Mouse (Mus musculus) midbrain, embryonic 12.5 days (tissue): ENCODE measurements around the gene Stat5b. TPM values are rescaled to one million over a fixed set of nuclear protein-coding genes. Genes with fewer than 3 reads are reported as not detected.

Source experiments
- ATAC-seq: fragments of 200-750 bp; cut with Nextera tagmentation; 2 replicates; pipeline ENCODE4 v1.8.0; 2017; ENCODE audit warnings: low read depth, moderate TSS enrichment, moderate library complexity; ENCODE audit not compliant: low FRiP score
- H3K27ac ChIP-seq: fragments of 300-500 bp; sonication (generic); replicated peaks from 2 replicates; pipeline ENCODE4 v1.5.1; 2016; ENCODE audit warnings: mild to moderate bottlenecking
- H3K27me3 ChIP-seq: fragments of 300-500 bp; sonication (generic); 2 replicates; pipeline ENCODE4 v1.6.1; 2016; ENCODE audit warnings: mild to moderate bottlenecking
- H3K36me3 ChIP-seq: fragments of 300-500 bp; sonication (generic); 2 replicates; pipeline ENCODE4 v1.6.1; 2016
- H3K4me1 ChIP-seq: fragments of 300-500 bp; sonication (generic); 2 replicates; pipeline ENCODE4 v1.6.1; 2016
- H3K4me2 ChIP-seq: fragments of 300-500 bp; sonication (generic); replicated peaks from 2 replicates; pipeline ENCODE4 v1.6.1; 2016; ENCODE audit warnings: mild to moderate bottlenecking, moderate library complexity
- H3K4me3 ChIP-seq: fragments of 300-500 bp; sonication (generic); 2 replicates; pipeline ENCODE4 v1.5.1; 2016; ENCODE audit warnings: mild to moderate bottlenecking
- H3K9ac ChIP-seq: fragments of 300-500 bp; sonication (generic); replicated peaks from 2 replicates; pipeline ENCODE4 v1.6.1; 2016; ENCODE audit warnings: mild to moderate bottlenecking, moderate library complexity
- H3K9me3 ChIP-seq: fragments of 300-500 bp; sonication (generic); 2 replicates; pipeline ENCODE4 v1.6.1; 2016; ENCODE audit warnings: mild to moderate bottlenecking
- WGBS: fragments of 180-500 bp; shearing (Covaris S2); methylation state at CpG from one replicate; pipeline ENCODE4 v1.1.7; 2016; 5-methylcytosine and 5-hydroxymethylcytosine counted together
- polyA plus RNA-seq: library from polyadenylated mRNA; unstranded; fragments of >200 nt; fragmentation: Nextera tagmentation; extraction: Ambion mirVana; gene quantifications from 2 replicates; pipeline ENCODE4 v1.2.1, GENCODE M21; 2016

The Stat5b gene
- polyA plus RNA-seq, 1 experiment from 2014 or later, result 19.4 TPM

DNA sequence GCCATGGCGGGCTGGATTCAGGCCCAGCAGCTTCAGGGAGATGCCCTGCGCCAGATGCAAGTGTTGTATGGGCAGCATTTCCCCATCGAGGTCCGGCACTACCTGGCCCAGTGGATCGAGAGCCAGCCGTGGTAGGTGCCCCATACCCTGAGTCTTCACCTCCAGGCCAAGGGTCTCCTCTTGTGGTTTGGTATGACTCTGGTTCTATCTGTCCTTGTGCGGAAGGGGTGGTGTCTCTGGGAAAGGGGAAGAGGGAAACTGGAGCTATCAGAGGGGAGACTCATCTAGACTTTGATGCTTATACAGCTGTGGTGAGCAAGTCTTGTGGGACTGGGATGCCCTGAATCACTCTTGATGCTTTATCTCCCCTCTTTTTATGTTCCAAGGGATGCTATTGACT is 10.8 kb upstream of the Stat5b start:
- peaks cover 6% of the 10 kb centered on the region; the same call in 1 of the 2 replicates for H3K4me1 ChIP-seq
- H3K27me3 ChIP-seq, result peaks cover 72% of the 10 kb centered on the region
- 85% methylated on average over 7 of the region's 7 CpGs for WGBS
- H3K9ac ChIP-seq, result no peak overlapping the region
- H3K4me3 ChIP-seq, result no peak overlapping the region
- H3K27ac ChIP-seq, result no peak overlapping the region
- ATAC-seq, result no peak
- H3K4me2 ChIP-seq, result no peak overlapping the region
- H3K36me3 ChIP-seq, result no peaks in the 10 kb centered on the region
- no peaks in the 10 kb centered on the region for H3K9me3 ChIP-seq

DNA sequence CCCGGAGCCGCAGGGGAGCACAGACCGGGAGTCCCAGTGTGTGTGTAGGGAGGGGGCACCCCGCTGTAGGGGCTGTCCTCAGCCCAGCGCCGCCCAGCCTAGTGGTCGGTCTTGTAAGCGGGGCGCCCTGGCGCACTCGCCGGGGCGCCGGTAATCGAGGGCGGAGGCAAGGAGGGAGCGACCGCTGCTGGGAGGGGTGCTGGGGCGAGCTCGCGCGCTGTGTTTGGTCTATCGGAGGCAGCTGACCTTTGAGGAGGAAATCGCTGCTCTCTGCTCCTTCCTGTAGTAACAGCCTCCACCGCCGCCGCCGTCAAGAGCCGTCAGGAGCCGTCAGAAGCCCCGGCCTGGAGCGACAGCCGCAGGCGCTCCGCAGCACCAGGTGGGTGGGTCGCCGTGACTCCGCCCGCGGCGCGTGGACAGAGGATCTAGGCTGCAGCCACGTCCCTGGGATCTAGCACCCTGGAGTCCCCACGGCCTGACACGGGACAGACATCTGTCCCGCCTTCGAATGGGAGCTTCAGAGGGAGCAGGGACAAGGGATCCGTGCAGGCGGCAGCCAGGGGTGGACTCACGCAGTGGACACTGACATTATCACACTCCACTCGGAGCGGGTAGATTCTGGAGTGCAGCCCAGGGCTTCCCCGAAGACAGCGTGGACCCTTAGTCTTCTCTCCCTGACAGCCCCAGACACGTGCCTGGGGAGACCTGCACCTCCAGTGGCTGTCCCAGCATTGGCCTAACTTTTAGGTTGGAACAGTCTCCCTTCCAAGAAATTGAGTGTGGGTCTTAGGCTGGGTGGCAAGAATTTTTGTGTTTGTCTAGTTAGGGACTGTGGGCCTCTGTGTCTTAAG is 9.9 kb upstream of the Stat5b start:
- H3K4me3 ChIP-seq, result peak overlapping the region; percentile 44
- ATAC-seq, result peak; percentile 60; the same call in 1 of the 2 replicates
- peaks cover 79% of the 10 kb centered on the region for H3K27me3 ChIP-seq
- H3K4me2 ChIP-seq, result peak overlapping the region; percentile 57
- H3K9me3 ChIP-seq, result no peaks in the 10 kb centered on the region
- H3K36me3 ChIP-seq, result no peaks in the 10 kb centered on the region
- peak overlapping the region; percentile 37 for H3K9ac ChIP-seq
- H3K27ac ChIP-seq, result no peak overlapping the region
- H3K4me1 ChIP-seq, result peaks cover 6% of the 10 kb centered on the region; the same call in 1 of the 2 replicates
- 4% methylated on average over 48 of the region's 55 CpGs for WGBS

DNA sequence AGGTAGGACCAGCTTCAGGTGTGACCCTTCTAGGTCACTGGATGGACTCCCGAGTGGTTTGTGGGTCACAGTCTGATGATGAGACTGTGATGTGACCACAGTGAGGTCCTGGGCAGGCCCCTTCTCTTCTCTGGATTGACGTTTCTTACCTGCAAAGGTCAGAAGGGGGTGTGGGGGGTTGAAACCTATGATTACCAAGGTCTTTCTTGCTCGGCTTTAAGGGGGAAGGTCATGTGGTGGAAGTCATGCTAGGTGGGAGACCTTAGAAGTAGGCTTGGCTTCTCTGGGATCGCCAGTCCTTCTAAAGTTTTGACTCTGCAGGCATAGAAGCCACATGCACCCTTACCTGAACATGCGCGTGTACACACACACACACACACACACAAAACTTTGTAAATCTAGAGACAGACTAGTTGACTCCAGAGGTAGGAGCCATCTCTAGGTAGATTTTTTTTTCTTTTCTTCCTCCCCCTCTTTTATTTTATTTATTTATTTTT is 9.1 kb upstream of the Stat5b start:
- no peaks in the 10 kb centered on the region for H3K36me3 ChIP-seq
- 52% methylated on average over 6 of the region's 6 CpGs for WGBS
- no peak for ATAC-seq
- peak overlapping the region; percentile 37; the same call in 1 of the 2 replicates for H3K9ac ChIP-seq
- peak overlapping the region; percentile 44 for H3K4me3 ChIP-seq
- H3K27me3 ChIP-seq, result peaks cover 79% of the 10 kb centered on the region
- peaks cover 6% of the 10 kb centered on the region; the same call in 1 of the 2 replicates for H3K4me1 ChIP-seq
- no peak overlapping the region for H3K27ac ChIP-seq
- no peaks in the 10 kb centered on the region for H3K9me3 ChIP-seq
- H3K4me2 ChIP-seq, result peak overlapping the region; percentile 57

DNA sequence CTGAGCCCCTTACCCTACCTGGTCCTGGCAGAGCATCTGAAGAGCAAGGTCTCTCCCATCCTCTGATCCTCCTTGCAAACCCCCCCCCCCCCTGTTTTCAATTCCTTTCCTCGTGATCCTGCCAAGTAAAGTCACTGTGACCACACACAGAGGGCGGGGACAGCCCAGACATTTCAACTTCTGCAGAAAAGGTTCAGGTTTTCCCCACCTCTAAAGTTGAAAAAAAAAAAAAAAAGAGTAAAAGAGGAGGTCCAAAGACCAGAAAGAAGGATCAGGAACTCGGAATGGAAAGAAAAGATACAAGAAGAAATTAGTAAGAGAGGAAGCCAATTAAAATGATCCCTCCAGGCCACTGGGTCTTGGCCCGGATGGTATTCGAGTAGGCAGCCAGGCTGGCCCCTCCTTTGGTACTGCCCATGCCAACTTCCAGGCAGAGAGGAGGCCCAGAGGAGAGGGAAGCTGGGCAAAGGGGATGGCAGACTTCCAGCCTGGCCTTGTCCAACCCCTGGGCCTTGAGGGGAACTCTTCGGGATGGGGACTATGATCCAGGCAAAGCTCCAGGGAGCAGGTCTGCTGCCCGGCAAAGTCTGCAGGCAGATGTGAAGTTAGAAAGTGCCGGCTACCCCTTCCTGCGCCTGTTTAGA is 8.5 kb upstream of the Stat5b start, which contains the start of gene Stat5a:
Stat5a (plus strand) TSS at position 417 of the 644 bp plus-strand sequence.
- Histone ChIP-seq H3K4me2 (peak within 1 kb of the TSS; percentile 57), H3K27me3 (peaks cover 80% of the 10 kb centered on the region), H3K9me3 (no peaks in the 10 kb centered on the region), H3K4me1 (peaks cover 6% of the 10 kb centered on the region; the same call in 1 of the 2 replicates), H3K27ac (no peak within 1 kb of the TSS), H3K4me3 (peak within 1 kb of the TSS; percentile 44), H3K9ac (peak within 1 kb of the TSS; percentile 37), H3K36me3 (no peaks in the 10 kb centered on the region)
- WGBS, result 63% methylated on average over 9 of the region's 9 CpGs
- ATAC-seq, result no peak

DNA sequence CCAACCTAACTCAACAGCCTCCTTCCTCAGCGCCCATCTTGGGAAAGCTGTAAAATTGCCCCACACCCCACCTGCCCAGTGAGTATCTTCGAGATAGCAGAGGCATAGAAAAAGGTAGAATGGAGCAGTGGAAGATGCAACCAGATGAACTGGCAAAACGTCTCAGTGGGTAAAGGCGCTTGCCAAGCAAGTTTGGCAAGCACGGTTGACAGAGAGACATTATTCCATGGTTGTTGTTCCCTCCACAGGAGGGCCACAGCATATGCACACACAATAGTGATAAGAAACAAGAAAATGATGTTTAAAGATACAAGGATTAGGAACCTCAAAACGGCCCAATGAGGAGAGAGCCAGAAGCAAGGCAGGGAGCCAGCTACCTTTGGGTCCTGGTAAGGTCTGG is 7.4 kb upstream of the Stat5b start:
- H3K27me3 ChIP-seq, result peaks cover 81% of the 10 kb centered on the region
- ATAC-seq, result no peak
- H3K9ac ChIP-seq, result no peak overlapping the region
- no peaks in the 10 kb centered on the region for H3K9me3 ChIP-seq
- no peak overlapping the region for H3K4me2 ChIP-seq
- no peak overlapping the region for H3K27ac ChIP-seq
- no peaks in the 10 kb centered on the region for H3K36me3 ChIP-seq
- H3K4me1 ChIP-seq, result peaks cover 6% of the 10 kb centered on the region; the same call in 1 of the 2 replicates
- no peak overlapping the region for H3K4me3 ChIP-seq
- 76% methylated on average over 6 of the region's 6 CpGs for WGBS

DNA sequence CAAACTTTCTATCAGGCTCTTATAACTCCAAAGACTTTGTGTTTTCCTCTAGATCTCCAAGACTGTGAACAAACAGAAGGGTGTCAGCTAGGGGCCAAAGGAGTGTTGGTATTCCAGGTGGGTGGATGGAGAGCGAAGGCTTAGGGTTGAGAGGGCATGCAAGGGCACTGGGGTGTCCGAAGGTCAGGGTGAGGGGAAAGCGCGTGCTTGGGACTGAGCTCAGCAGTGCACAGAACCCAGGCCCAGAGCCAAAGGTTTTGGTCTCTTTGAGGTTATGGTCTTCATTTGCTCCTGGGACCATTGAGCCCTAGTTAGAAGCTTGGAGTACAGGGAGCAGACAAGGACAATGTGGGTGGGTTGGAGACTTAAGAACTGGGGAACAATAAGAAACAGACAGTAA is 4.7 kb upstream of the Stat5b start:
- no peak for ATAC-seq
- Histone ChIP-seq H3K27me3 (peaks cover 62% of the 10 kb centered on the region), H3K4me1 (peaks cover 12% of the 10 kb centered on the region)

DNA sequence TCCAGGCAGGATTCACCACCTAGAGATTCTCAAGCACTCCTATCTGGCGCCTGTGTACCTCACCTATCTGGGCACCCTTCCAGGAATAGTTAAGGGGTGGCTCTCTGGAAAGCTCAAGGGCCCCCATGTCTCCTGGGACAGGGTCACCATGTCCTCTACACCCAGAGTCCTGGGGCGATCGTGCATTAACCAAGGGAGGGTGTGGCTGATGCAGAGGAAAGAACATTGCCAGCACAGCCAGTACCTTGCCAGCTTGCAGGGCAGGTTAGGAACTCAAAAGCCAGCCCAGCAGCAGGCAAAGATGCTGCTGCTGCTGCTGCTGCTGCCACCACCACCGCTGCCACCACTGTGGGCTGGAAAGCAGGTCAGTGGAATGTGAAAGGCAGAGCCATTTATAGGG is 3.7 kb upstream of the Stat5b start:
- no peaks in the 10 kb centered on the region for H3K36me3 ChIP-seq
- no peaks in the 10 kb centered on the region for H3K9me3 ChIP-seq
- no peak overlapping the region for H3K9ac ChIP-seq
- no peak overlapping the region for H3K27ac ChIP-seq
- no peak overlapping the region for H3K4me2 ChIP-seq
- 59% methylated on average over 4 of the region's 4 CpGs for WGBS
- H3K4me3 ChIP-seq, result no peak overlapping the region
- H3K4me1 ChIP-seq, result peaks cover 15% of the 10 kb centered on the region
- H3K27me3 ChIP-seq, result peaks cover 54% of the 10 kb centered on the region
- no peak for ATAC-seq

More for the DNA sequence above, 4.7 kb upstream of the Stat5b start:
- no peak overlapping the region for H3K9ac ChIP-seq
- H3K36me3 ChIP-seq, result no peaks in the 10 kb centered on the region
- no peak overlapping the region for H3K4me2 ChIP-seq
- no peak overlapping the region for H3K27ac ChIP-seq
- H3K9me3 ChIP-seq, result no peaks in the 10 kb centered on the region
- no peak overlapping the region for H3K4me3 ChIP-seq
- 90% methylated on average over 4 of the region's 4 CpGs for WGBS

DNA sequence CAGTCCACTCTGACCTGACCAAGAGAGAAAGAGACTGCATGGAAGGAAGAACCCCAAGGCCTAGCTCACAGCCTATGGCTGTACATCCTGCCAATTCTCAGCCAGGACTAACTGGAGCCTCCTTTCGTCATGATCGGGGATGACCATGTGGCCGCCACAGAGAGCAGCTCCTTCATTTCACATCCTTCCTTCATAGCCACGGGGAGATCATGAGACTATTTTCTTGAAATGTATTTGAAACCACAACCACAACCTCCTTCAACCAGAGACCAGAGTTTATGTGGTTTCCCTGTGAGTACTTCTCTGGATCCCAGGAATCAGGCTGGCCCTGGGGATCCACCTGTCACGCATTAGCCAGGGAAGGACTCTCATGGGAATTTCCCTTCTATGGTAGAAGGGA is 2.5 kb upstream of the Stat5b start:
- Histone ChIP-seq H3K4me2 (no peak overlapping the region), H3K27me3 (peaks cover 46% of the 10 kb centered on the region), H3K36me3 (no peaks in the 10 kb centered on the region), H3K9me3 (no peaks in the 10 kb centered on the region), H3K4me1 (peaks cover 19% of the 10 kb centered on the region), H3K4me3 (no peak overlapping the region), H3K9ac (no peak overlapping the region), H3K27ac (no peak overlapping the region)
- ATAC-seq, result no peak
- WGBS, result 85% methylated on average over 5 of the region's 5 CpGs

DNA sequence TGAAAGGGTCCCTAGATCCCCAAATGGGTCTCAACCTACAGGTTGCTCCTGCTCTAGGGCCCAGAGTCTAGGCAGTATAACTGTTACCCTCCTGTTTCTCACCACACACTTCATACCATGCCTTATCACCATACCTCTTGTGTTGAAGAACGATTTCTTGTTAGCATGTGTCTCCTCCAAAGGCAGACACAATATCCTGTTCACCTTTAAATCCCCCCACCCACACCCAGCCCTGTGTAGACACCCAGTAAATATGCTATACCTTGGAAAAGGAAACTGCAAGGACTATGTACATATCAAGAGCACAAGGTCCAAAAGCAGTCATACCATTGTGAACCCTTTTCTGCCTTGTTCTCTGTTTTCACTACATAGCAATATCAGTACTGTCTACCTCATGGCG is 1.6 kb upstream of the Stat5b start:
- no peak overlapping the region for H3K27ac ChIP-seq
- H3K36me3 ChIP-seq, result no peaks in the 10 kb centered on the region
- no peak overlapping the region for H3K9ac ChIP-seq
- peaks cover 19% of the 10 kb centered on the region for H3K4me1 ChIP-seq
- WGBS, result 97% methylated on average over 2 of the region's 2 CpGs
- H3K9me3 ChIP-seq, result no peaks in the 10 kb centered on the region
- no peak overlapping the region for H3K4me2 ChIP-seq
- peaks cover 39% of the 10 kb centered on the region for H3K27me3 ChIP-seq
- no peak for ATAC-seq
- no peak overlapping the region for H3K4me3 ChIP-seq

DNA sequence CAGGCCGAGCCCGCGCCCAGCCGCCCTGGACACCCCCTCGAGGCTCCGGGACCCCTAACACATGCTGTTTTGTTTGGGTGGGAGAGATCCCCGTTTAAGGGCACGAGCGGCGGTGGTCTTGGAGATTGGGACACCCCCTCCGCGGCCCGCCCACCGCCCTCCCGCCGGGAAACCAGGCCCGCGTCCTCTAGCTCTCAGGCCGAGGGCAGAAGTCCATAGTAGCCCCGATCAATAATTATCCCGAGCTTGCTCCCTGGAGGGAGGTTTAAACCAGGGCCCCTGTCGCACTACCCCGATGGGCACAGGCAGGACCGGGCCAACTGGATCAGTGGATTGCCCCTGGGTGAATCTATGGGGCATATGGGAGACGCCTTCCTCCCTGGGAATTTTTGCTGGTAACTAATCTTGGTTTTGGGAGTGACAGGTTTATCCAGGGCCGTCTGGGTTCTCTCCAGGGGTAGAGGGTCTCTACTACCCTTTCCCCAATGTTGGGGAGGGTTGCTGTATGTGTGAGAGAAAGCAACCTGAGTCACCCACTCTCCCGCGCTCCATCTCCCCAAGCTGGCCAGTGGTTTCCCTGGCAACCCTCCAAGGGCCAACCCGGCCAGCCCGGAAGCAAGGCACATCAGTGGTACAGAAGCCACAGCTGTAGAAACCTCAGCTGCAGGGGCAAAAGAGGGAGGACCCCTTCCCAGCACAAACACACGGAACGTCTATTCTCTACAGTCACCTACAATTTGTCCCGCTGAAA is 429 bp upstream of the Stat5b start:
- peaks cover 19% of the 10 kb centered on the region for H3K4me1 ChIP-seq
- ATAC-seq, result peak; percentile 59
- no peaks in the 10 kb centered on the region for H3K36me3 ChIP-seq
- peaks cover 29% of the 10 kb centered on the region for H3K27me3 ChIP-seq
- peak overlapping the region; percentile 88 for H3K4me2 ChIP-seq
- 1% methylated on average over 33 of the region's 33 CpGs for WGBS
- no peaks in the 10 kb centered on the region for H3K9me3 ChIP-seq
- H3K9ac ChIP-seq, result peak overlapping the region; percentile 95
- peak overlapping the region; percentile 93 for H3K4me3 ChIP-seq
- H3K27ac ChIP-seq, result peak overlapping the region; percentile 79

DNA sequence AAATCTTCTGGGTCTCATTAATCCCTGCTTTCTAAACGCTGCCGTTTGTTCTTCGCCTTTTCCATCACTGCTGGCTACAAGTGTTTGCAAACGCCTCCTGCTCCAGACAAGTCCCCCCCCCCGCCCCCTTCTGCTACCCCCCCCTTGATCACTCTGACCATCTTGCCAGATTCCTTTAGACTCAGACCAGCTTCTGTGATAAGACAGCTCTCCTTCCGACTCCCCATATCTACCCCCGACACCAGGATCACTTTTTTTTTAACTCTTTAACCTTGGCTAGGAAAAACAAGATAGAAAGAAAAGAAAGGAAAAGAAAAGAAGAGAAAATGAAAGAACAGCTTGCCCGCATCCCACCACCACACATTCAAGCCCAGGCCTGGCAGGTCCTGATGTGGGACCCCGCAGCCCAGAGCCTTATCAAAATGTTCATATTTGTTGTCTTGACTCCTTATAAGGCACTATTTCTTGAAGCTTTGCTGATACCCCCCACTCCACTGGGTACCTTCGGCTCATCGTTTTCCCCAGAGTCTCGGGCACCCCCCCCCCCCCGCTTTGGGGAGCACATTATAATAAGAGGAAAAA is 977 bp downstream of the Stat5b start:
- WGBS, result 2% methylated on average over 13 of the region's 13 CpGs
- H3K4me2 ChIP-seq, result peak overlapping the region; percentile 88
- no peaks in the 10 kb centered on the region for H3K36me3 ChIP-seq
- H3K9ac ChIP-seq, result peak overlapping the region; percentile 95
- 0 out of 2 replicates have a peak, but pooled peaks have one; percentile 16 for ATAC-seq
- no peaks in the 10 kb centered on the region for H3K9me3 ChIP-seq
- H3K27me3 ChIP-seq, result peaks cover 24% of the 10 kb centered on the region
- H3K27ac ChIP-seq, result peak overlapping the region; percentile 79; the same call in 1 of the 2 replicates
- peaks cover 19% of the 10 kb centered on the region for H3K4me1 ChIP-seq
- peak overlapping the region; percentile 93 for H3K4me3 ChIP-seq
